Mouse (Mus musculus) cerebellum, postnatal 10 days (tissue): Measurements from ENCODE around the gene Mmp2.
"Not testable (repeated sequence)": the region's sequence is repeated elsewhere in the genome, so short reads cannot be mapped to it uniquely, and the experiment has no call there.

ENCODE experiments used
- DNase-seq, 2 experiments: peaks; one replicate each; pipeline ENCODE4 v3.0.0; 2021; ENCODE audit warnings: mixed read lengths in 2 of 2

Mmp2 gene

DNA sequence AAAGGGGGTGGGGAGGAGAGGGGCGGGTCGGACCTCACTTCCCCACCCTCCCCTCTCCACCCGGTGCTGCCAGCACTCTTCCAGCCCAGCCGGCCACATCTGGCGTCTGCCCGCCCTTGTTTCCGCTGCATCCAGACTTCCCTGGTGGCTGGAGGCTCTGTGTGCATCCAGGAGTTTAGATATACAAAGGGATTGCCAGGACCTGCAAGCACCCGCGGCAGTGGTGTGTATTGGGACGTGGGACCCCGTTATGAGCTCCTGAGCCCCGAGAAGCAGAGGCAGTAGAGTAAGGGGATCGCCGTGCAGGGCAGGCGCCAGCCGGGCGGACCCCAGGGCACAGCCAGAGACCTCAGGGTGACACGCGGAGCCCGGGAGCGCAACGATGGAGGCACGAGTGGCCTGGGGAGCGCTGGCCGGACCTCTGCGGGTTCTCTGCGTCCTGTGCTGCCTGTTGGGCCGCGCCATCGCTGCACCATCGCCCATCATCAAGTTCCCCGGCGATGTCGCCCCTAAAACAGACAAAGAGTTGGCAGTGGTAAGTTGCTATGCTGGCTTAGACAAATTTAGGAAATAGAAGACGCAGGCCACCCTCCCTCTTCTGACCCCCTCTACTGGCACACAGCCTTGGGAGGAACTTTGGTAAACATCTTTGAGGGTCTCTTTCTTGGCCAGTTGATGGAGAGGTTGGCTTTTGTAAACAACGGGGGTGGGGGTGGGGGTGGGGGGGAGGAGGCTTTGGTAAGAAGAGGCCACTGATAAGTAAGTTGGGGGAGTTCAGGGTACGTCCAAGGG, at the start of gene Mmp2:
TSS of gene Mmp2 (plus strand) at position 49 of the 792 bp plus-strand sequence.
- DNase-seq = peak in 1 of 2 experiments; percentile 20

DNA sequence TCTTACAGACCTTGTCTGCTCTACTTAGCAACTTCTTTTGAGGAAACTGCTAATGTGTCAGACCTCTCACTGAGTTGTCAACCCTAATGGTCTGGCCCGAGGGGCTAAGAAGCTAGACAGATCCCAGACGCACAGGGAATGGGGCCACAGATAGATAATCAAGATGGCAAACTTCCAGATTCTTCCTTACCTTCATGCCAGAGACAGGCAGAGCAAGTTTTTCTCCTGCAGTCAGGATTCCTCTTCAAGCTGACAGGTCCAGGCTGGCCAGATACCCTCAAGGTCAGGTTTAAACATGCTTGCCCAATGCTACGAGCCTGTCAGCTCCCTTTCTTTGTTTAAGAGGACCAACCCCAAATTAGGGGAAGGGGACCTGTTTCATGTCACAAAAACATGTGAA, 46.1 kb upstream of the Mmp2 start:
- DNase-seq = peak in 1 of 2 experiments; percentile 11

DNA sequence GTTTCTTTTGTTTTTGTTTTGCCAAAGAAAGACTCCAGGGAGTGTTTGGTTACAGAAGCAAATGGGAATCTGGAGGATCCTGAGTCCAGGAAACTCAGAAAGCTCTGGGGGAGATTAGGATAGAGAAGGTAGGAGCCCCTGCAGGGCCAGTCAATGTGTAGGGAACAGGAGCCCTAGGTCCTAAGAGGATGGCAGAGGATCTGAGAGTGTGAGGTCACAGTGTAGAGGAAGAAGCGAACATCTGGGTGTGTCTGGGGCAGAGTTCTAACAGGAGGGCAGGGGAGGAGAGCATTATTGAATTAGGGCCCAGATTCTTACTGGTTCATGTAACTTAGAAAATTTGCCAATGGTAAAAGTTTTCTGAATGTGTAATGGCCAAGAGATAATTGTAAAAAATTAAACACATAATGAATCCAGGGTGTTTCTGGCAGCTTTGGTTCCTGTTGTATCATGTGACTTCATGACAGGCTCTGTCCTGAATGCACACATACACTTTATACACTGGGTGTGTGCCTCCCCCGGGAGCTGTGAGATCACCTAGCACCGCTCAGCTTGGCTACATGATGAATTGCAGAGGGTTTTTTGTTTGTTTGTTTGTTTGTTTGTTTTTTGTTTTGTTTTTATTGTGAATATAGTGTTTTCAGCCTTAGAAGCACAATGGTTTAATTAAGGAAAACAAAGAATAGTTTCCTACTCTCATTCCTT, 43.0 kb upstream of the Mmp2 start:
- no peak for DNase-seq

DNA sequence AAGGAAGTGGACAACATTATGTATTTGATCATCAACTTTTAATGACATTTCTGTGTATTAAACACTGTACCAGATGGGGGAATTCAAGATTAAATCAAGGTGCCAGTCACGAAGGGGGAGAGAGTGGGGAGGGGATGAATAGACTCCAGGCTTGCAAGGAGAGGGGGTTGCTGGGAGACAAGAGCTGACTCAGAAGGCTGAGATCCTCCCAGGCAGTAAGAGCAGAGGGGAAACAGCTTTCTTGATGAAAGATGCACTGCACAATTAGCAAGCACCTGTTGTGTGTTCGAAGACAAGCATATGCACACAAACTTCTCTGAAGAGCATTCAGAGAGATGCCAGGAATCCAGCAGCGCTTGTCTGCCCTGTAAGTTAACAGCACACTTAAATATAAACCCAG, 36.3 kb upstream of the Mmp2 start:
- DNase-seq = no peak

DNA sequence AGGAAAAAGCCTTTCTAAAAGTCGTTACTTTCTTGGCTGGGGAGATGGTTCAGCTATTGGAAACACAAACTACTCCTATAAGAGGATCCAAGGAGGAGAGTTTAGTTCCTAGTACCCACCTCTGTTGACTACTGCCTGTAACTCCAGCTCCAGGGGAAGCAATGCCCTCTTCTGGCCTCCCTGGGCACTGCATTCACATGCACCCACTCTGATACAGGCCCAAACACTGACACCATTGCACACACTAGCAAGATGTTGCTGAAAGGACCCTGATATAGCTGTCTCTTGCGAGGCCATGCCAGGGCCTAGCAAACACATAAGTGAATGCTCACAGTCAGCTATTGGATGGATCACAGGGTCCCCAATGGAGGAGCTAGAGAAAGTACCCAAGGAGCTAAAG, 35.1 kb upstream of the Mmp2 start:
- not testable (repeated sequence) for DNase-seq

DNA sequence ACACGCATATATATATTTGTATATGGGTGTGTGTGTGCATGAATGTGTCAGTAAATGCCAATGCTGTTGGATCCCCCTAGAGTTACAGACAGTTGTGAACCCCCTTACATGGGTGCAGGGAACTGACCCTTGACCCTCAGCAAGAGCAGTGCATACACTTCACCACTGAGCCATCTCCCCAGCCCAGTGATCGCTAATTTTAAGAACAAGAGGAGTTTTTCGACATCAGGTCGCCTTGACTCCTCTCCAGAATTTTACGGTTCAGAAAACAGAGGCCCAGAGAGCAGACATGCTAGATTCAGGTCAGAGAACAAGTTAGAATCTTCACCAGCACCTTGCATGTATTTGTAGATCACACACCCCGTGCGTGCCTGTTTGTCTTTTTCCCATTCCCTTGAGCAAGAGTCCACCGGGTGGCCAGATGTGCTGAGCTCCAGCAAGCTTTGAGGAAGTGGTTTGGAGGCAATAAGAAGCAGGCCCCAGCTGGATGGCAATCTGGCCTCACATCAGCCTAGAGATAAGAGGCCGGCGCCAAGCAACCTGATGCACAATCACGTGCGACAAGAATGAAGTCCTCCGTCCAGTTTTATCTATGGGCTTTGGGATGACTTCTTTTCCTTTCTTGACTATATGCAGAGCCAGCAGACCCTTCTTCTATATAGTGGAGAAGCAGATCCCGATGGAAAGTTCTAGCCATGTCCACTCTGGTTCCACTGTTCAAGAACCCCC, 33.1 kb upstream of the Mmp2 start:
- DNase-seq = no peak

DNA sequence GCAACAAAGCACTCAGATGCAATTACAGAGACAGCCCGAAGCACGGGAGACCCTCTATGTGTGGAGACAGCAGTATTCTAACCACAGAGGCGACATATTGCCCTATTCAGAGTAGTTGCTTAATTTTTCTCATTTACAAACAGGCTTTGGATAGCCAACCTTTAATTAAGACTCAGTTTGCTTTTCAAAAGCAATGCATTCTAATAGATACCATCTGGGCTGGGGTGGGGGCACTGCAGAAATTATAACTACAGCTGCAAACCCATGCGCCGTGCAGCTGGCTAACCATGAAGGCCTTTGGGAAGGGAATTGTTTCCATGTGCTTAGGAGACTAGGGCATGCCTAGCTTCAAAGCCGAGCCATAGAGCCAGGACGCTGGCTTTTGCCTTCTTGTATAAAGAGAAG, 29.6 kb upstream of the Mmp2 start:
- DNase-seq = no peak

DNA sequence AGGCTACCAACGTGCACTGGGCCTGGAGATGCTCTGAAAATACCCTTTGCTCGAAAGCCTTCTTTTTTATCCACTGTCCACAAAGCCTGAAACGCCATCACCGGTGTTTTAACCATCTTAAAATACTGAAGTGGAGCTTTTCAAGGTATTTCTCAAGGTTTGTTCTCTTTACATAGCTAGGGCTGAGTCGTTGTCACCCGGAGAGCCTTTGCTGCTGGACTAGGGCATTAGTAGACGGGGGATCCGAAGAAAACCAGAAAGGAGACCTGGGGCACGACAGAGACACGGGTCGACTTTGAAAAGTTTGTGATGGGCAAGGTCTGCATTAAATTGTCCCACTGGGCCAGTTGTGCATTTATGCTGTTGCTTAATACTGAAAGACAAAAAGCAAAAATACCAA, 27.7 kb upstream of the Mmp2 start:
- no peak for DNase-seq

DNA sequence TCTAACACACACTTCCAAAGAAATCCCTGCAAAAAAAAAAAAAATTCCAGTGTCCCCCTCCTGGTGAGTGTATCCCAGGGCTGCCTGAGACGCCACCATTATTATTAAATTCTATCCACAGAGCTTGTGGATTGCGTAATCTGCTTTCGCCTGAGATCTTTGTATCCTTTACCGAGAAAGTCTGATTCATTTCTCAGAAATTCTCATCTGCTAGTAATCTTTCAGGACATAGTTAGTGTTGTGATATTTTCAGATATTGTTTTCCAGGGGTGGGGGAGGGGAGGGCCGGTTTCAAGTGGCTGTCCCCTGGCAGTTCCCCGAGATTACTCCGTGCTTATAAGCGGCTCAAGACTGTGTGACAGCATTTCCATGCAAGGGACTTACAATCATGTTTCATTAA, 25.9 kb upstream of the Mmp2 start:
- DNase-seq = no peak

DNA sequence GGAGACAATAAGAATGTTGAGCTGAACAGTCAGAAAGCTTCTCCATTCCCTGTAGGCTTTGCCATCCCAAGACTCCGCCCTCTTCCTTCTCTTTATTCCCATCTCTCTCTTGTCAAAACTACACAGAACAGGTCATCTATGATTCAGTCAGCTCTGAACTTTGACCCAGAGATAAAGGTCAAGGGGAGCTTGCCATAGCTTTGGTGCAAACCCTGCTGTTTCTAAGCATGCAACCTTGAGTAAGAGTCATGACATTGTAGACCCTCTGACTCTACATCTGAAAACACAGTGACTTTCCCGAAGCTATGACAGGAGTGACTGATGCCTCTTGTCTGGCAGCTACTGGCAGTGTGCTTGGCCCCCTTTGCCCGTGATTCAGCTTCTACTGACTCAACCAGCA, 24.5 kb upstream of the Mmp2 start:
- no peak for DNase-seq

DNA sequence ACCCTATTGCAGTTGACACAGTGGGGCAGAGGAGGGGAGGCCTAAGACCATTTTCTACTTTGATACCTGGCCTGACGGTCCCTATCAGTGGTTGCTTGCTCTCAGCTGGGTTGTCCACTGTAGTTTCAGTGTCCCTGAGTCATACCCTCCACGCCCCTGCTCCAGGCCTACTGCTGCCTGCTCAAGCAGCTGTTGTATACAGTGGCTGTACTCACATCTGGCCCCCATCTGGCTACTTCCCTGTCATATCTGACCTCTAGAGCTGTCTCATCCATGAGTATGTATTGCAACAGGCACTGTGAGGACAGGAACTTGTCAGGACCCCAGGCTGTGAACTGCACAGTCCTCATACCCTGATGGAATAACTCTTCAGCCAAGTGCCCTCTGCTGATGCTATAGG, 14.3 kb upstream of the Mmp2 start:
- no peak for DNase-seq

DNA sequence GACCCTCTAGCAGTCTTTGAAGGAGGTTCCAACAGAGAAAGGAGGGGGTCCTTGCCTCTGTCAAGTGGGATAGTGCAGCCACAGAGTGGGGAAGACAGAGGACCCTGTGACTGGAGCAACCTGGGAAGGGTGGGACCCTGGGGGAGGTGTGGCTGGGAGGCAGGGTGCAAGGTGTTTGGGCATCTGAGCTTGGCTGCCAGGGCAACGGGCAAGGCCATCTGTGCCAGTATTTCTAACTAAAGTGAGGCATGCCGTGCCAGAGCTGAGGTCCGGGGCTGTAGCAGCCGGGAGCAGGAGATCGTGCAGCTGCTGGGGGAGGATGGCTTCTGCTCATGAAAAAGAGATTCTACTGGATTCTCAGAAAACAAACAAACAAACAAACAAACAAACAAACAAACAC, 11.4 kb upstream of the Mmp2 start:
- DNase-seq = peak; percentile 57 to 62

DNA sequence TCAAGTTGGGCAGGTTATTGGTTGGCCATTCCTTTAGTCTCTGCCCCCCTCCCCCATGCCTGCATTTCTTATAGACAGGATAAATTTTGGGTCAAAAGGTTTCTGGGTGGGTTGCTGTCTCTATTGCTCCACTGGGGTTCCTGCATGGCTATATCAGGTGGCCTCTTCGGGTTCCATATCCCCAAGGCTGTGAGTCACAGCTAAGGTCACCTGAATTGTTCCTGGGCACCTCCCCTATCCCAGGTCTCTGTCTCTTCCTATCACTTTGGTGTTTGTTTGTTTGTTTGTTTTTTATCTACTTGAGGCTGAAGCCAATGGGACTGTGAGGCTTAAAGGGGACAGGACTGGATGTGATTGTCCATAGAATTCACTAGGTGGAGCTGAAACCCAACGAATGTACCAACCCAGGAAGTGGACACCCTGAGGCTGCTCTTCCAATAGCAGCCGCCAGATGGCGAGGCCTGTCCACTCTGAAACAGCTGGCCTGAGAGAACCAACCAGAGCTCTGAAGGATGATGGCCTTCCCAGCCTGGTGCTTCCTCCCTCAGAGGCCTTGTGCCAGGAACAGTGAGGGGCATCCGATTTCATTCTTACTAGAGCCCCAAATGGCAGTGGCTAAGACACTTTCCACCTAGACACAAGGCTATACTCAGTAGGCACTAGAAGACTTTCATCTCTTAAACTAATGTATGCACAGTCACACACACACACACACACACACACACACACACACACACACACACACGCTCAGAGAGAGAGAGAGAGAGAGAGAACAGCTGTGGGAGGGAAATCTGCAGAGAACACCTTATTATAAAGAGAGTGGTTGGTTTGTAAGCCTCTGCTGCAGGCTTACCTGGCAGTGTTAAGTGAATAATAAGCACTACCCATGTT, 8.9 kb upstream of the Mmp2 start:
- DNase-seq = peak; percentile 96

DNA sequence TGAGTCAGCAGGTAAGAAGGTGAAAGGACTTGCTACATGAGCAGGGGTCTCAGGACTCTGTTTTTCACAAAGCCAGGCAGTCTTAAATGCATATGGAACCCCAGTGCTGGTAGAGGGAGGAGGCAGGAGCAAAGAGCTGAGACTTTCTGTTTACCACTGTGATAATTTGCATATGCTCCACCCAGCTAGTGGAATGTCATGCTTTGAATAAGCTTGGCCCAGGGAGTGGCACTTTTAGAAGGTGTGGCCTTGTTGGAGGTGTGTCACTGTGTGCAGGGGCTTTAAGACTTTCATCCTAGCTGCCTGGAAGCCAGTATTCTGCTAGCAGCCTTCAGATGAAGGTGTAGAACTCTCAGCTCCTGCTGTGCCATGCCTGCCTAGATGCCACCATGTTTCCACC, 5.9 kb upstream of the Mmp2 start:
- no peak for DNase-seq

DNA sequence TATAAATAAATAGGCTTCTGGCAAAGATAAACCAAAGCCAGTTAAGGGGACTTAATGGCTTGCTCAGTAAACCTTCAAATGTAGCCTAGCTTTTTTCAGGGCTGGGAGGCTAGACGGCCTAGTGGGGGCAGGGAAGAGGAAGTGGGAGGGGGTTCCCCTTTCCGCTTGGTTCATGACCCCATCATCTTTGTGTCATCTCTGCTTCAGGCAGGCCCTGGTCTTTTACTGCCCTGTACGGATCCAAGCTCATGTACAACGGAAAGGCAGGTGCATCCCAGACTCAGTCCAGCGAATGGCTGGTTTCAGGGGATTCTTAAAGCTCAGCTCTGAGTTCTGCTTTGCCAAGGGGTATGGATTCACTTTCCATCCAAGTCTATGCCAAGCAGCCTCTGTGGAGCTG, 4.7 kb upstream of the Mmp2 start:
- no peak for DNase-seq

DNA sequence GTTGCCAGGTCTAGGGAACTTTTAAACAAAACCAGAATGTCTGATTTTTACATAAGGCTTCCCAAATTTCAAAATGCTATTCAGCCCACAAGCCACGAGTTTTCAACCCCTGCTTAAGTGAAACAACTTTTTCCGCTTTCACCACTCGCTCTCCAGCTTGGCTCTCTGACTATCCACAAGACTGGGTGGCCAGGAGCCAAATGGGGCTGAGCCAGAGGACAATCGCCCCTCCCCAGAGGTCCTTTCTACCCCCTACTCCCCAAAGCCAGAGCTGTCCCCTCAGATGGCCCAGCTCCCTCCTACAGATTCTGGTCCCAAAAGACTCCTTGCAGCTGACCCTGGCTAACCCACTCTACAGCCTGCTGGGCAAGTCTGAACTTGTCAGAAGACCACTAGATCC, 1.1 kb upstream of the Mmp2 start:
- peak; percentile 59 to 68 for DNase-seq

DNA sequence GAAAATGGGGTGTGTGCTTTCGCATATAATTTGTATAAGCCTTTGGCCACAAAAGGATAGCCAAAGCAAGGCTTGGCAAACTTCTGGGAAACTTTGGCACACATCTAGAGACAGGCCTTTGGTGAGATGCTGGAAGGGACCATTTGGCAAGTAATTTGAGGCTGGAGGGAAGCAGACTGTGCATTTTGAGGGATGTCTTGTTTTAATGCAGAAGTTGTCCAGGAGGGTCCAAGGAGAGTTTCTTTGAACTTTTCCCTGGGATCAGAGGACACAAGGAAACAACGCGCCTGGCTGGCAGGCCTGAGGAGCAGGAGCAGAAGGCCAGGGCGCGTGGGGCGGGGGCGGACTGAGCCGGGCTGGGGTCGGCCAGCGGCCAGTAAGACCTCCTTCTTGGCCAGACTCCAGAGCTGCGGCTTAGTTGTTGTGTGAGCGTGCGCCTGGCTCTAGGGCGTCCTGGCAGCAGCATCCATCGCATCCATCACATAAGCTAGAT, 1.2 kb downstream of the Mmp2 start:
- DNase-seq = peak; percentile 92 to 96

DNA sequence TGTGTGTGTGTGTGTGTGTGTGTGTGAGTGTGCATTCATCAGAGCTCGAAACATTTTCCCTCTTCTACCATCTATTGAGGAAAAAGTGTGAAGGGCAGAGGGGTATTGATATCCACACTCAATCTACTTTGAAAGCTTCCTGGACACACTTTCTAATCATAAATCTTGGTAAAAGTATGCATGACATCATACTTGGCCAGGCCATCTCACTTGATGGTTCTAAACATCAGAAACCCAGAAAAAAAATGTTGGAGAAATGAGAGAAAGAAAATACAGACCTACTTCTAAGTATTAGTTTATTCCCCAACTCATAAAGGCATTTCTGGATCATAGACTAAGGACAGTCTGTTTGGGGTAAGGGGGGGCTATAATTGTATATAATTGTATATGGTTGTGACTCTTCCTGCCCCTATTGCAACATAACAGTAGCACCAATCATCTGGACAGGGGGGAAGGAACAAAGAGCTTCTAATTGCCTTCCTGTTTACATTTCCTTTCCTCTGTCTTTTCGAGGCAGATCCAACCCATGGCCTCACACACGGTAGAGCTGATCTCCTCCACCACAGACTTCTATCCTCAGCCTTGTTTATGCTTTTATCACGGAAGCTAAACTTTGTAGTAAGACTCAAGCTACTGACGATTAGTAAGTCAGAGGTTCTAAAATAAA, 7.1 kb downstream of the Mmp2 start:
- no peak for DNase-seq

DNA sequence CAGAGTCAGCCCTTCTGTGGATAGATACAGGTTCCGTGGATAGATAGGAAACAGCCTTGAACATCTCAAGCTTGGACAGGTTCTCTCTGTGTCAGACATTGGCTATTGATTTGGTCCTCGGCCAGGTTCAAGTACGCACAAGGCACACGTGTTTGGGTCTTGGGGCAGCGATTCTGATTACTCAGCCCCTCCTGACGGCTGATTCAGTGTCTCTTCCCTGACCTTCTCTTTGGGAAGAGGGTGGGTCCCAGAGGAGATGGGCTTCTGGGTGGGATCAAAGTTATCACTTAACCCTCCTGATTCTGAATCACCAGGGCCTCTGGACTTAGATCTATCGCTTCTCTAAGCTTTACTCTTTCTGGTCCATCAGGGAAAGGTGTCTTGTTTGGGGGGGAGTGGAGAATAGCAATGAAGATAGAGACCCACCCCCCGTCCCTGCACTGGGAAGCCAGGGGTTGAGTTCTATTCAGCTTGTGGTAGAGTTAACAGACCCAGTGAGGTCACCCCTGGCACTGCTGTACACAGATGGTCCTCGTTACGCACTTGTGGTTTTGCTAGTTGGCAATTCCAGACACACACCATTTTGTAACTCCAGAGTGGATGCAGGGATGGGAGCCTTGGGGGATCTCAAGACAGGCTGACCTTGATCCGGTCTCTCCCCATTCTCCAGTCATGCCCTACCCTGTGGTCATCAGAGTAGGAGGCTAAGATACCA, 7.9 kb downstream of the Mmp2 start:
- no peak for DNase-seq

DNA sequence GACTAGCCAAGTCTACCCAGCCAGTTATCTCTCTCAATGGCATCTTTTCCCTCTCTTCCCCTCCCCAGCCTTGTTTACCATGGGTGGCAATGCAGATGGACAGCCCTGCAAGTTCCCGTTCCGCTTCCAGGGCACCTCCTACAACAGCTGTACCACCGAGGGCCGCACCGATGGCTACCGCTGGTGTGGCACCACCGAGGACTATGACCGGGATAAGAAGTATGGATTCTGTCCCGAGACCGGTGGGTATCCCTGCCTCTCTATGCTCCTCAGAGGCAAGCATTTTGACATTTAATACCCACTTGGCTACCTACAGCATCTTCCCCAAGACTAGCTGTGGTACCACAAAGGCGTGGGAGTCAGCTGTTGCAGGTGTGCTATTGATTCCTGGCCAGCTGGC, 8.8 kb downstream of the Mmp2 start:
- DNase-seq = no peak

DNA sequence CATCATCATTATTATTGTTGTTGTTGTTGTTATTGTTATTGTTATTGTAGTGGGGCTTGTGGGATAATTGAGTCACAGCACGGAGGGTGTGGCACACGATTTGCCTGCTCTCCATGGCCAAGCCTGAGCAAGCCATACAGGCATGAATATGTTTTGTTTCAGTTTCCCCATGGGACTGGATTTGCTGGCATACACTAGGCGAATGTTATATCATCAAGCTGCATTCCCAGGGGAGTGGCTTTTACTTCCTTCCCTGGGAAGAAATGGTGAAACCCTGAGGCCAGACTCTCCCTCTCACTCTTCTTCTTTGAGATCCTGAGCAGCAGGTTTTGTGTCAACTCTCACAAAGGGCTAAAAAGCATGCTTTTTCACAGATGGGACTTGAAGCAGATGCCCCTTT, 11.5 kb downstream of the Mmp2 start:
- no peak for DNase-seq
